Mouse (Mus musculus) midbrain, embryonic 16.5 days (tissue): ENCODE results near the gene Zfp1. TPM values are rescaled to one million over a fixed set of nuclear protein-coding genes. Genes with fewer than 3 reads are reported as not detected.

ENCODE experiments used
- ATAC-seq: fragments of 200-750 bp; cut with Nextera tagmentation; 2 replicates; pipeline ENCODE4 v1.8.0; 2017; ENCODE audit warnings: moderate TSS enrichment
- H3K27ac ChIP-seq: fragments of 300-500 bp; sonication (generic); 2 replicates; pipeline ENCODE4 v1.5.1; 2014; ENCODE audit warnings: mild to moderate bottlenecking, low read length, mixed read lengths
- H3K27me3 ChIP-seq: fragments of 300-500 bp; sonication (generic); 2 replicates; pipeline ENCODE4 v1.6.1; 2014; ENCODE audit warnings: low read depth, low read length, mixed read lengths; ENCODE audit not compliant: control insufficient read depth, insufficient read depth
- H3K36me3 ChIP-seq: fragments of 300-500 bp; sonication (generic); 2 replicates; pipeline ENCODE4 v1.6.1; 2014; ENCODE audit warnings: mild to moderate bottlenecking, low read length, moderate library complexity, mixed read lengths; ENCODE audit not compliant: control insufficient read depth, insufficient read depth
- H3K4me1 ChIP-seq: fragments of 300-500 bp; sonication (generic); 2 replicates; pipeline ENCODE4 v1.6.1; 2014; ENCODE audit warnings: mild to moderate bottlenecking, low read length, mixed read lengths; ENCODE audit not compliant: control insufficient read depth, insufficient read depth
- H3K4me2 ChIP-seq: fragments of 300-500 bp; sonication (generic); 2 replicates; pipeline ENCODE4 v1.6.1; 2014; ENCODE audit warnings: mild to moderate bottlenecking, low read length, mixed read lengths
- H3K4me3 ChIP-seq: fragments of 300-500 bp; sonication (generic); 2 replicates; pipeline ENCODE4 v1.5.1; 2014; ENCODE audit warnings: low read depth, mild to moderate bottlenecking, low read length, moderate library complexity, mixed read lengths
- H3K9ac ChIP-seq: fragments of 300-500 bp; sonication (generic); 2 replicates; pipeline ENCODE4 v1.6.1; 2014; ENCODE audit warnings: low read depth, low read length, mixed read lengths
- H3K9me3 ChIP-seq: fragments of 300-500 bp; sonication (generic); replicated peaks from 2 replicates; pipeline ENCODE4 v1.6.1; 2014; ENCODE audit warnings: mild to moderate bottlenecking, low read length, mixed read lengths; ENCODE audit not compliant: control insufficient read depth, poor library complexity, severe bottlenecking
- WGBS: fragments of 180-500 bp; shearing (Covaris S2); extraction: QIAGEN DNeasy Blood & Tissue Kit; methylation state at CpG from one replicate; pipeline ENCODE4 v1.1.7; 2014; 5-methylcytosine and 5-hydroxymethylcytosine counted together
- polyA plus RNA-seq: library from polyadenylated mRNA; unstranded; fragments of >200 nt; fragmentation: Nextera tagmentation; extraction: Ambion mirVana; gene quantifications from 2 replicates; pipeline ENCODE4 v1.2.1, GENCODE M21; 2015

Zfp1 gene
- 26.7 and 29.1 TPM in 2 replicates for polyA plus RNA-seq

DNA sequence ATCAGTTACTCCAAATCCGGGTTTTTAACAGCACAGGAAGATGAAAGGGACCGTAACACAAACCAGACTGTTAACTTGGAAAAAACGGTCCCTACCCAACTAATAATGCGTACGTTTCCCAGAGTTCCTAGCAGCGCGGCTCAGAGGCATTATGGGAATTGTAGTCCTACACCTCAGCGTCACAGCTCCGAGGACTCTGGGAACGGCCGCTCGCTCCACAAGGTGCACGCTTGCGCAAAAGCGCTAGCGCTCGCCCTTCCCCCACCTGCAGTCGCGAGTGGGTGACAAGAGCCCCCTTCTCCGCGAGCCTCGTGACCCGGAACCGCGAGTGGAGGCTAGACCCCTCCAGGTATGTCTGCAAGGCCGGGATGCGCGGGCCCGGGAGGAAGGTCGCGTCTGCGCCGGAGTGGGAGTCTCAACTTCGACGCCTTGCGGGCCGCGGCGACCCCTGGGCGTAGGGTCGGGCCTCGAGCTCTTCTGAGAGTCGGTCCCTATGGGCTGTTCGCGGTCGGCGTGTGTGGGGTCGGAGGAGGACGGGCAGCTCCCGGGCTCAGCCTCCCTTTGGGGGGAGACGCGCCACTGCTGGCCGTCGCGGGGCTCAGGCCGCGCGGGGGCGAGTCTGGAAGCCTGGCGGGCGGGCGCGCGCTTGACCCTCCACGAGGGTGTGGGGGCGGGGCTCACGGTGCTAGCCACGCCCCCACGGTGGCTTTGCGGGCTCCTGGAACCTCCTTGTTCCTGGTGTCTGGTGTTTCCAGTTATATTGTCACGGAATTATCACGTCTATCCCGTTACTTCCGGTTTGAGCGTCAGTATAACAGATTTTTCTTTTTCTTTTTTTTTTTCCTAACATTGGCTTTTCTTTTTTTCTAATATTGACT is at the start of gene Zfp1:
TSS of gene Zfp1 (plus strand) at position 138 of the 878 bp plus-strand sequence.
- under 1% methylated on average over 70 of the region's 75 CpGs for WGBS
- Histone ChIP-seq H3K4me2 (peak within 1 kb of the TSS; percentile 70), H3K36me3 (no peaks in the 10 kb centered on the region), H3K27ac (peak within 1 kb of the TSS; percentile 93), H3K4me1 (peaks cover 6% of the 10 kb centered on the region), H3K27me3 (no peaks in the 10 kb centered on the region), H3K9ac (peak within 1 kb of the TSS; percentile 83), H3K9me3 (no peaks in the 10 kb centered on the region), H3K4me3 (peak within 1 kb of the TSS; percentile 82)
- ATAC-seq: peak; percentile 99

DNA sequence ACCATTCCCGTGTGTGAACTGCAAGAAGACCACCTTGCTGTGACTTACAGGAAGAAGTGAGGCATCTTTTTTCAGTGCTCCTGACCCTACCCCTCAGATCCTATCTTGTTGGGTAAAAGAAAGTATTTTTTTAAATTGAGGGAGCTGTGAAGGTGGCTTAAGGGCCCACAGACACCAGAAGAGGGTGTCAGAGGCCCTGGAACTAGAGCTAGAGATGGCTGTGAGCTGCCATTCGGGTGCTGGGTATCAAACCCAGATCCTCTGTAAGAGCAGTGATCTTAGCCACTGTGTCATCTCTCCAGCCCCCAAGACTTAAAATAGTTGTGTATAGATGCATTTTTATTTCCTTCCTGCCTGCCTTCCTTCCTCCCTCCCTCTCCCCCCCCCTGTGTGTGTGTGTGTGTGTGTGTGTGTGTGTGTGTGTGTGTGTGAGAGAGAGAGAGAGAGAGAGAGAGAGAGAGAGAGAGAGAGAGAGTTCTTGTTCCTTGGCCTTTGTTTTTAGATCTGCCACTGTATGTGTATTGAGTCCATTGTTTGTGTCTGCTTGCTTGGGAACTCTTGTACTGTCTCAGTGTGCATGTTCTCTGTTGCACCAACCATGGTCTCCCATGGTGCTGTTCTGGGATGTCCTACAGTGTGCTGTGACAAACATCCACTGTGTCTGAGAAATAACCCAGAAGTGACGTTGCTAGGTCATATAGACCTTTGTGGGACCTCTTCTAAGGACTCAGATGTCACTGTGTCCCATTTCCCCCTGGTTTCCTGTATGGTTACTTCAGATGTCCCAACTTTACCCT is 49.0 kb upstream of the Zfp1 start:
- H3K4me2 ChIP-seq: no peak overlapping the region
- no peaks in the 10 kb centered on the region for H3K27me3 ChIP-seq
- H3K9ac ChIP-seq: no peak overlapping the region
- H3K27ac ChIP-seq: no peak overlapping the region
- H3K9me3 ChIP-seq: no peaks in the 10 kb centered on the region
- 89% methylated on average over 3 of the region's 3 CpGs for WGBS
- no peak overlapping the region for H3K4me3 ChIP-seq
- H3K4me1 ChIP-seq: peaks cover 20% of the 10 kb centered on the region
- no peak for ATAC-seq
- no peaks in the 10 kb centered on the region for H3K36me3 ChIP-seq

DNA sequence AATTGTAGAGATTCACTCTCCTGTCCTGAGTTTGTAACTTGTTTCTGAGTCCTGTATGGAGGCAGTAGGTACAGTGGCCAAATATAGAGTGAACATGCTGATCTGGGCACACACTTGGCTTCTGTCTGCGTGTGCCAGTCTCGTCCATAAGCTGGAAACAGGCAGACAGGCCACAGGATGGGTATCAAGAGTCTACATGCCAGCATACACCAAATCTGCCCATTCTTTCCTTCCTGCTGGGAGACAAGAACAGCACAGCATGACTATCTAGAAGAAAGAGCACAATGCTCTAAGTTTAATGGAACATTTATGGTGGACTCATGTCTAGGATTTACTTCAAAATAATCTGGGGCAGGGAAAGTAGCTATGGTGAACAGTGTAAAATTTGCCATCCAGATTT is 48.2 kb upstream of the Zfp1 start:
- no peaks in the 10 kb centered on the region for H3K36me3 ChIP-seq
- no peak overlapping the region for H3K4me2 ChIP-seq
- H3K9ac ChIP-seq: no peak overlapping the region
- ATAC-seq: no peak
- no peaks in the 10 kb centered on the region for H3K9me3 ChIP-seq
- peaks cover 23% of the 10 kb centered on the region for H3K4me1 ChIP-seq
- H3K27ac ChIP-seq: no peak overlapping the region
- no peaks in the 10 kb centered on the region for H3K27me3 ChIP-seq
- 86% methylated on average over 2 of the region's 2 CpGs for WGBS
- H3K4me3 ChIP-seq: no peak overlapping the region

DNA sequence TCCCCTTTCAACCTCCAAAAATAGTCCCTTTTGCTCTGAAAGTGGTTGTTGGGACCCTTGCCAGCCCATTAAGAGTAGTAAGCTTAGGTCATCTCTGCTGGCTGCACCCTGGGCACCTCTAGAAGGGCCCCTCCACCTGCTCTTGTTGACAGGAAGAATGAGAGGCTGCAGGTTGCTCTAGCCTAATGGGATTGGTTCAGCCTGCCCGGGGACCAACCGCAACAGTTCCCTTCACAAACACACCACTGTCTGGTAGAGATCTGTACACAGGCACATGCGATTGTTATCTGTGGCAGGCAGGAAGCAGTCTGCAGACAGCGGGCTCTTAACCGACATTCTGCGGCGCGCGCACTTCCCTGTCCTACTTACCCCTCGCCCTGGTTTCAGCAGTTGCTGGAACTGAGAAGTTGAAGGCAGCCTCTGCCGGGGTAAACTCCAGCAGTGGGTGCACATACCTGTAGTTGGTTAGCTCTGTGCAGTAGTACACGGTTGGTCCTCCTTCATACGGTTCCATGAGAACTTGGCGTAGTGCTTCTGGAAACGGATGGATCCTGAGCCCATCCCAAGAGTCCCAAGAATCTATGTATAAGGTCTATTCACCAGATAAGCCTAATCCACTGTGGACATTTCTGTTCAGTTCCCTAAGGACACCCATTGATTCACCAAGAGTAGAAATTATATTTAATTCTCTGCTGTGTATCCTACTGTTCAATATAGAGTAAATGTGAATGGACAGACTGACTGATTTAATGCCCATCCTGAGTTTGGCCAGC is 47.3 kb upstream of the Zfp1 start:
- H3K4me2 ChIP-seq: no peak overlapping the region
- no peaks in the 10 kb centered on the region for H3K9me3 ChIP-seq
- H3K4me3 ChIP-seq: no peak overlapping the region
- no peaks in the 10 kb centered on the region for H3K27me3 ChIP-seq
- H3K4me1 ChIP-seq: peaks cover 23% of the 10 kb centered on the region
- no peak overlapping the region for H3K9ac ChIP-seq
- no peaks in the 10 kb centered on the region for H3K36me3 ChIP-seq
- no peak overlapping the region for H3K27ac ChIP-seq
- 85% methylated on average over 15 of the region's 15 CpGs for WGBS
- ATAC-seq: no peak

DNA sequence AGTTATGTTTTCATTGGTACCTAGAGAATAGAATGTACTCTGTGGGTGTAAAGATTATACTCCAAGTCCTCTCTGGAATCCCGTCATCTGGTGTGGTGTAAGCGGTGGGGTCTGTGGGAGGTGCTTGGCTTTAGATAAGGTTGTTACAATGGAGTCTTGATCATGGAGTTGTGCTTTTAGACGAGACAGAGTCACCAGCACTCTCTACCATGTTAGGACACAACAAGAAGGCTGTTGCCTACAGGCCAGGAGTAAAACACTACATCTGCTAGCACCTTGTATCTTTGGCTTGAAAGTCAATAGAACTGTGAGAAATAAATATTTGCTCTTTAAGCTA is 46.7 kb upstream of the Zfp1 start:
- peaks cover 23% of the 10 kb centered on the region for H3K4me1 ChIP-seq
- H3K4me2 ChIP-seq: no peak overlapping the region
- no peak overlapping the region for H3K4me3 ChIP-seq
- H3K27me3 ChIP-seq: no peaks in the 10 kb centered on the region
- ATAC-seq: no peak
- H3K36me3 ChIP-seq: no peaks in the 10 kb centered on the region
- no peaks in the 10 kb centered on the region for H3K9me3 ChIP-seq
- 57% methylated on average over 3 of the region's 3 CpGs for WGBS
- no peak overlapping the region for H3K27ac ChIP-seq
- H3K9ac ChIP-seq: no peak overlapping the region

DNA sequence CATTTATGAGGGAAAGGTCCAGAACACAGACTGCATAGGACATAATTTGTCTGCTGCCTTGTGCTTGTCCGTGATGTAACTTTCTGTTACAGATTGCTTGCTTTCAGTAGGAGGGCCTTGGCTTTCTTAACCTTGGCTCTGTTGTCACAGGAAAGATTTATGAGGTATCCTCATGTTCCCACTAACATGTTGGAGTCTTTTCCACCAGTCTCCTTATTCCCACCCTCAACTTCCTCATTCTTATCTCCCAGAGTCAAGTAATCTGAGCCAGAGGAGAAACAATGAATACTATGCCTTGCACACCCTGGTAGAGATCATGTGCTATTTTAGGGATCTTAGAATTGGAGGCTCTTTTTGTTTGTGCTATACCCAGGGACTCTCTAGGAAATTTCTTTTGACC is 45.9 kb upstream of the Zfp1 start:
- Histone ChIP-seq H3K27ac (peak overlapping the region; percentile 23), H3K4me1 (peaks cover 20% of the 10 kb centered on the region), H3K4me3 (no peak overlapping the region), H3K9ac (no peak overlapping the region), H3K36me3 (no peaks in the 10 kb centered on the region), H3K4me2 (no peak overlapping the region), H3K27me3 (no peaks in the 10 kb centered on the region), H3K9me3 (no peaks in the 10 kb centered on the region)
- 73% methylated on average over 1 of the region's 1 CpGs for WGBS
- no peak for ATAC-seq

DNA sequence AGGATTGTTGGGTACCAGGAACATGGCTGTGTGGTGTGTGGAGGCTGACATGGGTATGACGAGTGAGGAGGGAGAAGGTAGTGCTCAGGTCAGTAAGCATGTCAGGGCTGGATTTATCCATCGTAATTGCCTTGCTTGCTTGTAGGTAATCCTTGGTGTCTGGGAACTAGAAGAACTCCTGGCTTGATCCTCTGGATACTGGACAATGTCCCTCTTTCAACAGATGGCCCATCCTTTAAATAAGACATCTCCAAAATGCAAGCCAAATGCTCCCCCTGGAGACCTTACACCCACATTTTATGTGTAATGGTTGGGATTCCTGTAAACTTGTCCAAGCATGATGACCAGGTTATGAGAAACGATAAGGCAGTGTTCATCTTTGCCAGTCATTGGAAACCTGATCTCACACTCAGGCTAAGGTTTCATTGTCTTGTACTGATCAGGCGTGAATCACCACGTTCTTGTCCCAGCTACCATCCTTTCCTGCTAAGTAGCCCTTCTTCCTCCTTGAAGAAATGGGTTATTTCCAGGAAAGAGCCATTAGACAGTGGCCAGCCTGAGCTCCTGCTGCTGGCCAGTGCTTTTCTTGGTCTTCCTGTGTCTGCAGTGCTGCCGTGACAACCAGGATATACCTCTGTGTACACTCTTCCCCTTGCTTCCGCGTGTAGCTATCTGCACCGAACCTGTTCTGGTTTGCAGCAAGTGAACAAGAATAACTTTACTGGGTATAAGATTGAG is 43.3 kb upstream of the Zfp1 start:
- Histone ChIP-seq H3K4me3 (no peak overlapping the region), H3K36me3 (no peaks in the 10 kb centered on the region), H3K4me1 (peaks cover 15% of the 10 kb centered on the region), H3K9me3 (no peaks in the 10 kb centered on the region), H3K9ac (no peak overlapping the region), H3K27me3 (no peaks in the 10 kb centered on the region), H3K4me2 (no peak overlapping the region), H3K27ac (no peak overlapping the region)
- WGBS: 80% methylated on average over 9 of the region's 9 CpGs
- ATAC-seq: no peak

DNA sequence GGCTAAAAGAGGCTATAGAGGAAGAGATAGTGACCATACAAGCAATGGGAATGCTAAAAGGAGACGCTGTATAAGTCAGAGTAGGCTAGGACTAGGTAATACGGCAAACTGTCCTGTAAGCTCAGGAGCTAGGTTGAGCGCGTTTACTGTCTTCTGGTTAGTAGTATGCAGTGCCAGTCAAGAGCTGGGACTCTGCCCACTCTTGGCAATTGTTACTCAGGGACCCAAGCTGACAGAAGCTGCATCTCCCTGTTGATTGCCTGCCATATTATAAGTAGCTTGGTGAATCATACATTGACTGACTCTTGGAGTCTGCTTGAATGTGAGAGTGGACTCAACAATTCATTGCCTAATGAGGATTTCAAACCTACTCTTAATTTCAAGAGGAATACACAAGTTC is 41.2 kb upstream of the Zfp1 start:
- ATAC-seq: no peak
- 98% methylated on average over 4 of the region's 4 CpGs for WGBS
- peaks cover 12% of the 10 kb centered on the region for H3K4me1 ChIP-seq

More for the DNA sequence above, 41.2 kb upstream of the Zfp1 start:
- no peaks in the 10 kb centered on the region for H3K27me3 ChIP-seq
- H3K27ac ChIP-seq: no peak overlapping the region
- H3K4me2 ChIP-seq: no peak overlapping the region
- H3K36me3 ChIP-seq: no peaks in the 10 kb centered on the region
- H3K9ac ChIP-seq: no peak overlapping the region
- no peaks in the 10 kb centered on the region for H3K9me3 ChIP-seq
- H3K4me3 ChIP-seq: no peak overlapping the region
